Mouse (Mus musculus) heart, adult 9 months (tissue): ENCODE data around the gene Klhl29.

Experiments
- DNase-seq, 2 experiments: peaks; one replicate each; pipeline ENCODE4 v3.0.0; 2022; ENCODE audit warnings: low spot score in 2 of 2

The Klhl29 gene

DNA sequence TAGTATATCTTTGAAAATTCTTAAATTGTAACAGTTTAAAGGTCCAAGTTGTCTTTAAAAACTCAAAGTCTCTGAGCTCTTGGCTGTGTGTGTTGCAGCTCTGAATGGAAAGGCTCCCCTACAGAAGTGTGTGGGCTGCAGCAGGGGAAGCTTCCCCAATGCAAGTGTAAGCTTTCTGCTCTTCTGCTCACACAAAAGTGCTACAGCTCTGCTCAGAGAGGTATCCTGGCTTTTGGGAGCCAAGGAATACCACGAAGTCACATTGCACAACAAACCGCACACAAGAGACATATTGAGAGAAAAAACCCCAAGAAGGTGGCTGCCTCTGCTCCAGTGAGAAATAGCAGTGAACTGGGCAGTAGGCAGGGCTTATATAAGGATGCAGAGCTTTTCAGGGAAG is 337.5 kb downstream of the Klhl29 start:
- no peak for DNase-seq

DNA sequence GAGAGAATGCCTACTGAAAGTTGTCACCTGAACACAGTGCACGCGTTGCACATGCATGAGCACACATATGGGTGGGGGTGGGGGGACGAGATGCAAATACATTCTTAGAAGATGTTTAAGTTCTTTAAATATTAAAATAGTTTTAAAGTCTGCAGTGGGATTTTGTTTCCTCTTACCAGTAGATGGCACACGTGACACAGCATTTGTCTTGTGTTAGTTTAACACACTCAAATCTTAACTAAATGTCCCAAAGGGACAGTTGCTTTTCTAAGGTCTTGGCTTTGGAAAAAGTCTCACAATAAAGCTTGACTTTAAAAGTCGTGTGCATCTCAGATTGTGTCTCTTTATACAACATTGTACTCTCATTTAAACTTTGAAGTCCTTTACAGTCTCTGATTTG is 346.4 kb downstream of the Klhl29 start:
- no peak for DNase-seq
